Mouse (Mus musculus) G1E (cell line): ENCODE measurements around the gene Lbhd1. TPM values are rescaled to one million over a fixed set of nuclear protein-coding genes. Genes with fewer than 3 reads are reported as not detected.
A peak's percentile ranks its signal among the peaks of the same experiment; 100 is the strongest.
"Not testable (repeated sequence)": the region's sequence is repeated elsewhere in the genome, so short reads cannot be mapped to it uniquely, and the experiment has no call there.

ENCODE experiments used
- ATAC-seq: 2 replicates; pipeline ENCODE4 v1.8.0; 2016; ENCODE audit warnings: mild to moderate bottlenecking; ENCODE audit not compliant: insufficient number of reproducible peaks, poor library complexity, low FRiP score, severe bottlenecking; ENCODE audit errors: extremely low read depth
- DNase-seq: peaks from one replicate; pipeline ENCODE4 v3.0.0; 2012; ENCODE audit warnings: low spot score
- H3K27me3 ChIP-seq: 2 replicates; pipeline ENCODE4 v1.6.1; 2012; ENCODE audit warnings: mild to moderate bottlenecking, low read length, inconsistent platforms; ENCODE audit not compliant: insufficient read depth
- H3K36me3 ChIP-seq: replicated peaks from 2 replicates; pipeline ENCODE3; 2012; ENCODE audit warnings: mild to moderate bottlenecking, inconsistent platforms
- H3K4me1 ChIP-seq: 2 replicates; pipeline ENCODE4 v1.6.1; 2012; ENCODE audit warnings: low read depth, low read length, inconsistent platforms, mixed read lengths; ENCODE audit not compliant: insufficient read depth
- H3K4me3 ChIP-seq: 2 replicates; pipeline ENCODE4 v1.5.1; 2012; ENCODE audit warnings: low read depth, mild to moderate bottlenecking, inconsistent platforms, low read length, moderate library complexity, mixed read lengths
- H3K9me3 ChIP-seq: replicated peaks from 2 replicates; pipeline ENCODE4 v1.6.1; 2012; ENCODE audit warnings: inconsistent platforms
- CTCF ChIP-seq: IDR thresholded peaks from 2 replicates; pipeline ENCODE4 v1.5.1; 2012; ENCODE audit warnings: low read depth, low read length, inconsistent platforms, mixed read lengths
- GATA1 ChIP-seq: IDR thresholded peaks from 2 replicates; pipeline ENCODE4 v1.6.1; 2012; ENCODE audit warnings: borderline replicate concordance, low read length, inconsistent platforms, mixed read lengths
- GATA2 ChIP-seq: IDR thresholded peaks from 2 replicates; pipeline ENCODE4 v1.6.1; 2012; ENCODE audit warnings: low read depth, low read length, inconsistent platforms, borderline replicate concordance
- POLR2AphosphoS5 ChIP-seq: IDR thresholded peaks from 2 replicates; pipeline ENCODE4 v1.6.1; 2012; ENCODE audit warnings: low read depth, low read length, inconsistent platforms; ENCODE audit not compliant: insufficient replicate concordance
- TAL1 ChIP-seq: conservative IDR thresholded peaks from 2 replicates; pipeline ENCODE4 v1.6.1; 2012; ENCODE audit warnings: low read depth, low read length, inconsistent platforms, mixed read lengths
- polyA plus RNA-seq: library from polyadenylated mRNA; stranded (reverse); fragments of >175 nt; gene quantifications from 2 replicates; pipeline ENCODE4 v1.2.3, GENCODE M21; 2012
- total RNA-seq, 2 experiments: library from RNA; stranded (forward) in 1 of 2; stranded (reverse) in 1 of 2; fragments of 200-1000 nt in 1 of 2; fragments of >200 nt in 1 of 2; fragmentation: Nextera tagmentation in 1 of 2; gene quantifications; 2 replicates each; pipeline ENCODE4 v1.2.3; 2014 to 2017

Lbhd1 gene
- total and polyA plus RNA-seq, 3 experiments, result 0.67 to 18.1 (median 11.4) TPM

- no peak for TF ChIP-seq GATA2
- TF ChIP-seq POLR2AphosphoS5, result 0 out of 2 replicates have a peak, but pooled peaks have one; percentile 32
- TF ChIP-seq GATA1, result no peak
- no peak for TF ChIP-seq TAL1
- TF ChIP-seq CTCF, result no peak
- ATAC-seq, result no peak
- H3K4me1 ChIP-seq, result peaks cover 41% of the 10 kb centered on the region
- DNase-seq, result no peak
- peak overlapping the region; percentile 78 for H3K4me3 ChIP-seq
- H3K9me3 ChIP-seq, result no peaks in the 10 kb centered on the region
- peaks cover 28% of the 10 kb centered on the region for H3K36me3 ChIP-seq
- H3K27me3 ChIP-seq, result no peaks in the 10 kb centered on the region
Measured at GRCm38 (mm10) chr19:8887585-8888463, 4.3 kb downstream of the Lbhd1 start.

- TF ChIP-seq CTCF (no peak), POLR2AphosphoS5 (0 out of 2 replicates have a peak, but pooled peaks have one; percentile 64)
- ATAC-seq, result peak; percentile 84
- DNase-seq, result peak; percentile 82
- peaks cover 42% of the 10 kb centered on the region for H3K4me1 ChIP-seq
- peaks cover 28% of the 10 kb centered on the region for H3K36me3 ChIP-seq
- peak within 1 kb of the TSS; percentile 78 for H3K4me3 ChIP-seq
- H3K9me3 ChIP-seq, result no peaks in the 10 kb centered on the region
- no peaks in the 10 kb centered on the region for H3K27me3 ChIP-seq
Measured at GRCm38 (mm10) chr19:8888511-8889385, 5.2 kb downstream of the Lbhd1 start, which contains the start of the genes 1810009A15Rik and Gm49416. Gene 1810009A15Rik, plus strand, starts transcription at chr19:8888853. Gene Gm49416, plus strand, starts transcription at chr19:8888926.

DNA sequence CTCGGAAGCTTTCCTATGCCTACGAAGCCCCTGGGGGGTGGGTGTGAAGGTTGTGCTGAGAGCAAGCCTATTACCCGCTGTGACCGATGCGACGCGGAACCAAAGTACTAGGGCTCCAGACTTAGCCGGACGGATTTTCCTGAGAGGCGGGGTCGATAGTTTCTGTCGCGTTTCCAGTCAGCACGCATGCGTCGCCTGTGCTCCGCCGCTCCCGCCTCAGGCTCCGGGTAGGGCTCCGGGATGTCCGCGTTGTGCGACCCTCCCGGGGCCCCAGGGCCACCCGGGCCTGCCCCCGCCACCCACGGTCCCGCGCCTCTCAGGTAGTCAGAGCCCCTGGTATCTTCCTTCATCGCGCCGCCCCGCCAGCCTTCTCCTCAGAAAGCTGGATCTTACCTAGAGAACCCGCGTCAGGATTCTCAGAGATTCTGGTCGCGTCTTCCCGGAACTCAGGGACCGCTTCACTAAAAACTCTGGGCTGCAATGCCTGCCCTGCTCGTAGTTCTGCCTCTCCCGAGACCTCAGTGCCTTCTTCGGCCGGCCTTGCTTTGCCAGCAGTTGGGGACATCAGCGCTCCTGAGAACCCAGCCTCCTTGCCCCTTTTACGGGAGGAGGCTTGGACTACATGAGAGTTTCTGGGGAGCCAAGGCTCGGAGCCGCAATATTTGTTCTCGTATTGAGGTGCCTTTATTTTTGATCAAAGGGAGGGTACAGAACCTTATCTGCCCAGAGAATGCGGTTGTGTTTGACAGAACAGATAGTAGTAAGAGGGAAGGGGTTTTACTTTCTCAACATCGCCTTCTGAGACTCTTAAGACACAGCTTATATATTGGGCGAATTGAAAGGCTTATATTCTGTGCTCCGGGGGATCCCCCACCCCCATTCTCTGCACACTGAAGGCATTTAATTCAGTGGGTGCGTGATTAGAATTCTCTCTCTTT lies 9.6 kb downstream of the Lbhd1 start, which contains the start of gene Ints5:
TSS of gene Ints5 (plus strand) at position 177 of the 938 bp plus-strand sequence.
- DNase-seq, result peak; percentile 76
- TF ChIP-seq CTCF (no peak), GATA2 (no peak), POLR2AphosphoS5 (no peak), GATA1 (no peak), TAL1 (no peak)
- peaks cover 63% of the 10 kb centered on the region for H3K4me1 ChIP-seq

GRCm38 (mm10) chr19:8895397-8895960 lies 11.9 kb downstream of the Lbhd1 start:
- TF ChIP-seq TAL1 (no peak), GATA2 (no peak), POLR2AphosphoS5 (no peak), CTCF (no peak), GATA1 (no peak)
- ATAC-seq (no peak), DNase-seq (no peak)
- Histone ChIP-seq H3K9me3 (peaks cover 5% of the 10 kb centered on the region), H3K27me3 (no peaks in the 10 kb centered on the region), H3K4me1 (peaks cover 73% of the 10 kb centered on the region), H3K36me3 (peaks cover 60% of the 10 kb centered on the region), H3K4me3 (peak overlapping the region; percentile 95; the same call in 1 of the 2 replicates)

More for the DNA sequence above, 9.6 kb downstream of the Lbhd1 start, which contains the start of gene Ints5:
- peak within 1 kb of the TSS; percentile 82 for H3K4me3 ChIP-seq
- no peaks in the 10 kb centered on the region for H3K27me3 ChIP-seq
- H3K9me3 ChIP-seq, result peaks cover 5% of the 10 kb centered on the region
- peaks cover 54% of the 10 kb centered on the region for H3K36me3 ChIP-seq
- ATAC-seq, result 0 out of 2 replicates have a peak, but pooled peaks have one; percentile 40

DNA sequence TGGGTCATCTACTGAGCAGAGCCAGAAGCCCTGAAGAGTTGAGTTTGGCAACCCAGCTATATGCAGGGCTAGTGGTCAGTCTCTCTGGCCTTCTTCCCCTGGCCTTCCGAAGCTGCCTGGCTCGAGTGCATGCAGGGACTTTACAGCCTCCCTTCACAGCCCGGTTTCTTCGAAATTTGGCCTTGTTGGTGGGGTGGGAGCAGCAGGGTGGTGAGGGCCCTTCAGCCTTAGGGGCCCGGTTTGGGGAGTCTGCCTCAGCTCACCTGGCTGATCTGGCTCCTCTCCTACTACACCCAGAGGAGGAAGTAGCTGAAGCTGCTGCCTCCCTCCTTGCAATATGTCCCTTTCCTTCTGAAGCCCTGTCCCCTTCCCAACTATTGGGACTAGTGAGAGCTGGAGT lies 12.7 kb downstream of the Lbhd1 start:
- peak overlapping the region; percentile 95; the same call in 1 of the 2 replicates for H3K4me3 ChIP-seq
- H3K36me3 ChIP-seq, result peaks cover 60% of the 10 kb centered on the region
- not testable (repeated sequence) for H3K27me3 ChIP-seq, ATAC-seq, H3K9me3 ChIP-seq, DNase-seq
- H3K4me1 ChIP-seq, result peaks cover 73% of the 10 kb centered on the region

- not testable (repeated sequence) for DNase-seq, ATAC-seq, H3K27me3 ChIP-seq, H3K9me3 ChIP-seq
- peak overlapping the region; percentile 95 for H3K4me3 ChIP-seq
- H3K36me3 ChIP-seq, result peaks cover 62% of the 10 kb centered on the region
- peaks cover 69% of the 10 kb centered on the region for H3K4me1 ChIP-seq
Measured at GRCm38 (mm10) chr19:8897211-8897864, 13.8 kb downstream of the Lbhd1 start.
